Mouse (Mus musculus) midbrain, embryonic 10.5 days (tissue): Measurements from ENCODE around the gene Mdc1. TPM values are rescaled to one million over a fixed set of nuclear protein-coding genes. Genes with fewer than 3 reads are reported as not detected.
A peak's percentile ranks its signal among the peaks of the same experiment; 100 is the strongest.

Source experiments
- DNase-seq: peaks from one replicate; pipeline ENCODE4 v3.0.0-alpha.2; 2017; ENCODE audit warnings: low spot score
- H3K27ac ChIP-seq: fragments of 300-500 bp; sonication (generic); replicated peaks from 2 replicates; pipeline ENCODE4 v1.5.1; 2016; ENCODE audit warnings: mild to moderate bottlenecking
- H3K27me3 ChIP-seq: fragments of 300-500 bp; sonication (generic); 2 replicates; pipeline ENCODE4 v1.6.1; 2016; ENCODE audit warnings: low read depth, mild to moderate bottlenecking; ENCODE audit not compliant: poor library complexity, severe bottlenecking
- H3K36me3 ChIP-seq: fragments of 300-500 bp; sonication (generic); 2 replicates; pipeline ENCODE4 v1.6.1; 2016; ENCODE audit warnings: mild to moderate bottlenecking, moderate library complexity
- H3K4me1 ChIP-seq: fragments of 300-500 bp; sonication (generic); 2 replicates; pipeline ENCODE4 v1.6.1; 2016
- H3K4me3 ChIP-seq: fragments of 300-500 bp; sonication (generic); 2 replicates; pipeline ENCODE4 v1.5.1; 2016; ENCODE audit warnings: mild to moderate bottlenecking, moderate library complexity
- H3K9me3 ChIP-seq: fragments of 300-500 bp; sonication (generic); replicated peaks from 2 replicates; pipeline ENCODE4 v1.6.1; 2016; ENCODE audit warnings: mild to moderate bottlenecking
- WGBS: fragments of 180-500 bp; shearing (Covaris S2); methylation state at CpG from one replicate; pipeline ENCODE4 v1.1.7; 2016; 5-methylcytosine and 5-hydroxymethylcytosine counted together
- polyA plus RNA-seq: library from polyadenylated mRNA; unstranded; fragments of >200 nt; fragmentation: Nextera tagmentation; extraction: Ambion mirVana; gene quantifications from 2 replicates; pipeline ENCODE4 v1.2.1, GENCODE M21; 2016

The Mdc1 gene
- polyA plus RNA-seq, 1 experiment from 2014 or later: 21.1 TPM

DNA sequence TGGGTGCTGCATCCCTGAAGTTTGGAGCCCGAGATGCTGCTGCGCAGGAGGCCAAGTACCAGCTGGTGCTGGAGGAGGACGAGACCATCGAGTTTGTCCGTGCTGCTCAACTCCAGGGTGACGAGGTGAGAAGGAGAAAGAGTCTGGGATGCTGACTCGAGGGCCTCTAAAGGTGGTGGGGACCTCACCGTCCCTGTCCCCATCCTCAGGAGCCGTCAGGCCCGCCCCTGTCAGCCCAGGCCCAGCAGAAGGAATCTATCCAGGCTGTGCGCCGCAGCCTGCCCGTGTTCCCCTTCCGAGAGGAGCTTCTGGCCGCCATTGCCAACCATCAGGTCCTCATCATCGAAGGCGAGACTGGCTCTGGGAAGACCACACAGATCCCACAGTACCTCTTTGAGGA, 41.6 kb downstream of the Mdc1 start:
- DNase-seq: no peak
- peaks cover 68% of the 10 kb centered on the region for H3K36me3 ChIP-seq
- WGBS: 94% methylated on average over 17 of the region's 17 CpGs

DNA sequence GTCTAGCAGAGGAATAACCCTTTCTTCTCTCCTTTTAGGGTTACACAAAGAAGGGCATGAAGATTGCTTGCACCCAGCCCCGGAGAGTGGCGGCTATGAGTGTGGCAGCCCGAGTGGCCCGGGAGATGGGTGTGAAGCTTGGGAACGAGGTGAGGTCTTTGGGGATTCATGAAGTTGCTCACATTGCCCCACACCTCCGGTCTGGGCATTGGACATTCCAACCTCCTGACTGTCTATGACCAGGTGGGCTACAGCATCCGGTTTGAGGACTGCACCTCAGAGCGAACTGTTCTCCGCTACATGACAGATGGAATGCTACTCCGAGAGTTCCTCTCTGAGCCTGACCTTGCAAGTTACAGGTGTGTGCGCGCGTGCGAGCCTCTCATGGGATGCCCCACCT, 42.5 kb downstream of the Mdc1 start:
- Histone ChIP-seq H3K27me3 (no peaks in the 10 kb centered on the region), H3K36me3 (peaks cover 76% of the 10 kb centered on the region), H3K4me3 (no peak overlapping the region), H3K4me1 (peaks cover 15% of the 10 kb centered on the region), H3K27ac (no peak overlapping the region), H3K9me3 (no peaks in the 10 kb centered on the region)
- DNase-seq: no peak
- 95% methylated on average over 14 of the region's 14 CpGs for WGBS

More for the DNA sequence above, 41.6 kb downstream of the Mdc1 start:
- H3K9me3 ChIP-seq: no peaks in the 10 kb centered on the region
- H3K4me3 ChIP-seq: peak overlapping the region; percentile 21; the same call in 1 of the 2 replicates
- H3K27me3 ChIP-seq: no peaks in the 10 kb centered on the region
- H3K4me1 ChIP-seq: peaks cover 15% of the 10 kb centered on the region
- H3K27ac ChIP-seq: no peak overlapping the region

GRCm38 (mm10) chr17:35887725-35888124, 46.4 kb downstream of the Mdc1 start:
- 94% methylated on average over 11 of the region's 17 CpGs for WGBS
- Histone ChIP-seq H3K36me3 (peaks cover 100% of the 10 kb centered on the region), H3K4me3 (no peak overlapping the region), H3K9me3 (no peaks in the 10 kb centered on the region), H3K27ac (no peak overlapping the region), H3K27me3 (no peaks in the 10 kb centered on the region), H3K4me1 (no peaks in the 10 kb centered on the region)
- no peak for DNase-seq

DNA sequence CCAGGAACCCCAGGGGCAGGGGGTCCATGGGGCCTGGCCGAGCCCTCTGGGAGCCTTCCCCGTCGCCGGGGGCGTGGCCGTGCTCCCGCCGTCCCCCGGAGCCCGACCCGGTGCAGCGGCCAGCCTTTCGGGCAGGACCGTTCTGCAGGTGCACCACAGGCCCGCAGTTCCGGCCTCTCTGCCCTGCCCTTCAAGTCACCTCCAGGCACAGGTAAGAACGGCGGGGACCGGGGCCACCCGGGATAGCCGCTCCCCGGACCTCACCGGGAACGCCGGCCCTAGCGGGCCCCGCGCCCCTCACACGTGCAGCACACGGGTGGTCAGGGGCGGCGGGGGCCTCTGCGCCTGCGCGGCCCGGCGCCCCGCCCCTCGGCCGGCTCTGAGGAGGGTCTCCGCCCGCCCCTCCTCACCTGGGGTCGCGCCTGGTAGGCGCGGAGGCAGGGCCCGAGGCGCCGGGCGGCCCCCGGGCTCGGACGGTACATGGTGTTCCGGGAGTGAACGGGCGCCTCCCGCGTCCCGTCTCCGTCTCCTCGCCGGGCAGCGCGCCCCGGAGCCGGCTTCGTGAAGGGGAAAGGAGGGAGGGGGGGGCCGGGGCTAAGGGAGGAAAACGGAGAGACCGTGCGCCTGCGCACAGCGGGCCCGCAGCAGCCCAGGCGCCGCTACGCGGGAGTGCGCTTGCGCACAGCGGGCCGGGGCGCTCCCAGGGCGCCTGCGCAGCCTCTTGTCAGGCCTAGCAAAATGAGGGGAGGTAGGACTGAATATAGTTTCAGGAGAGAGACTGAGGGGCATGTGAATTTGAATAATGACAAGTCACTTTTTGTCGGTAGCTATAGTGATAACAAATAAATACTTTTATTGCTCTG, 55.7 kb downstream of the Mdc1 start, which contains the start of gene 2310061I04Rik:
TSS of gene 2310061I04Rik (minus strand) at position 651 of the 863 bp plus-strand sequence.
- H3K27ac ChIP-seq: peak within 1 kb of the TSS; percentile 98
- no peaks in the 10 kb centered on the region for H3K27me3 ChIP-seq
- H3K4me1 ChIP-seq: peaks cover 28% of the 10 kb centered on the region
- WGBS: under 1% methylated on average over 86 of the region's 86 CpGs
- peaks cover 79% of the 10 kb centered on the region for H3K36me3 ChIP-seq
- H3K4me3 ChIP-seq: peak within 1 kb of the TSS; percentile 83
- DNase-seq: peak; percentile 92
- H3K9me3 ChIP-seq: no peaks in the 10 kb centered on the region

- H3K4me3 ChIP-seq: peak overlapping the region; percentile 83
- peaks cover 79% of the 10 kb centered on the region for H3K36me3 ChIP-seq
- H3K27ac ChIP-seq: peak overlapping the region; percentile 98
- no peaks in the 10 kb centered on the region for H3K27me3 ChIP-seq
- H3K9me3 ChIP-seq: no peaks in the 10 kb centered on the region
- no peak for DNase-seq
- H3K4me1 ChIP-seq: peaks cover 28% of the 10 kb centered on the region
- WGBS: 49% methylated on average over 23 of the region's 23 CpGs
Observed at GRCm38 (mm10) chr17:35897644-35898573, 56.6 kb downstream of the Mdc1 start.

DNA sequence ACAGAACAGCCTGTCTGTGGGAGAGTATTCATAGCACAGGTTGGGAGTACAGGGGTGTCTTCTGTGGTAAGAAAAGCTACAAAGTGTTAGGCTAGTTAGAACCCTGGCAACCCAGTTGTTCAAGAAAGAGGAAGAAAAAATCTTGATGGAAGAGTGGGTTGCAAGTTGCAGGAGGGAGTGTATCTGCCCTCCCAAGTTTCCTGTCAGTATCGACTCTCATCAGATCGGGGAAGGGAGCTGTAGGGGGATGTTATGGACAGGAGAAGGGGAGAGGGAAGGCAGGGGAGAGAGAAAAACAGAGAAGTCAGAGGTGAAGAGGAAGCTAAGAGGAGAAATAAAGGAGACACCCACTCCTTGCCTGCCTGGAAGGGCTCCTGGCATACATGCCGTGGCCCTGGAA, 59.3 kb downstream of the Mdc1 start:
- H3K27me3 ChIP-seq: no peaks in the 10 kb centered on the region
- H3K9me3 ChIP-seq: no peaks in the 10 kb centered on the region
- 95% methylated on average over 3 of the region's 3 CpGs for WGBS
- H3K36me3 ChIP-seq: peaks cover 81% of the 10 kb centered on the region
- no peak overlapping the region for H3K4me3 ChIP-seq
- H3K27ac ChIP-seq: no peak overlapping the region
- peaks cover 25% of the 10 kb centered on the region for H3K4me1 ChIP-seq
- no peak for DNase-seq

- peaks cover 97% of the 10 kb centered on the region for H3K36me3 ChIP-seq
Observed at GRCm38 (mm10) chr17:35903343-35903991, 62.2 kb downstream of the Mdc1 start.

DNA sequence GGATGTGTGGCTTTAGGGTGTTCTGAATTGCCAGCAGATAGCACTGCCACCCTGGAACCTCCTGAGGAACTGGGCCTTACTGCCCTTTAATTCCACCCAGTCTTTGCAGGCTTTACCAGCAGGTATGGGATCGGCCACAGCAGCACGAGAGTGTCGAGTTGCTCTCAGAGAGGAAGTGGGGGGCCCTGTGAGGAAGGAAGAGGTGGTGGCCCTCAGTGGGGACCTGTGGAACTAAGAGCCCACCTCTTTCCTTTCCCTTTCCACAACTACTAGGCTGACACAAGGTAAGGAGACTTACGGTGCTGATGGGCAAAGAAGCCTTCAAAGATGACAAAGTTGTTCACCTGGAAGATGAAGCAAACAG, 62.7 kb downstream of the Mdc1 start:
- Histone ChIP-seq H3K27me3 (no peaks in the 10 kb centered on the region), H3K4me1 (peaks cover 12% of the 10 kb centered on the region), H3K36me3 (peaks cover 99% of the 10 kb centered on the region), H3K9me3 (no peaks in the 10 kb centered on the region), H3K27ac (no peak overlapping the region), H3K4me3 (no peak overlapping the region)
- no peak for DNase-seq
- 97% methylated on average over 4 of the region's 4 CpGs for WGBS

More at GRCm38 (mm10) chr17:35903343-35903991, 62.2 kb downstream of the Mdc1 start:
- DNase-seq: no peak
- Histone ChIP-seq H3K4me3 (no peak overlapping the region), H3K4me1 (peaks cover 7% of the 10 kb centered on the region), H3K9me3 (no peaks in the 10 kb centered on the region), H3K27me3 (no peaks in the 10 kb centered on the region), H3K27ac (no peak overlapping the region)
- WGBS: 96% methylated on average over 9 of the region's 9 CpGs

DNA sequence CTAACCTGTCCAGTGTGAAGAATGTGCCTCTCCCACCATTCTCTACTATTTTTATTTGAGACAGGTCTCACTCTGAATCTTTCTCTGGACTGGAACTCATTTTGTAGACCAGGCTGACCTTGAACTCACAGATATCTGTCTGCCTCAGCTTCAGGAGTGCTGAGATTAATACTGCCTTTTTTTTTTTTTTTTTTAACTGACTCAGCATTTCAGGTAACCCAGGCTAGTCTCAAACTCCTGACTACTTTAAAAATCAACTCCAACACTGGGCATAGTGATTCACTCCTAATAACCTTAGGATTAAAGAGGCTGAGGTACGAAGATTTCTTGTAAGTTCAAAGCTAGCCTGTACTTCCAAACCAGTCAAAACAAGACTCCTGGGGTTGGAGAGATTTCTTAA, 64.3 kb downstream of the Mdc1 start:
- Histone ChIP-seq H3K27ac (no peak overlapping the region), H3K36me3 (peaks cover 84% of the 10 kb centered on the region), H3K9me3 (no peaks in the 10 kb centered on the region), H3K4me3 (no peak overlapping the region), H3K4me1 (peaks cover 22% of the 10 kb centered on the region), H3K27me3 (no peaks in the 10 kb centered on the region)
- DNase-seq: no peak
- 96% methylated on average over 1 of the region's 1 CpGs for WGBS

DNA sequence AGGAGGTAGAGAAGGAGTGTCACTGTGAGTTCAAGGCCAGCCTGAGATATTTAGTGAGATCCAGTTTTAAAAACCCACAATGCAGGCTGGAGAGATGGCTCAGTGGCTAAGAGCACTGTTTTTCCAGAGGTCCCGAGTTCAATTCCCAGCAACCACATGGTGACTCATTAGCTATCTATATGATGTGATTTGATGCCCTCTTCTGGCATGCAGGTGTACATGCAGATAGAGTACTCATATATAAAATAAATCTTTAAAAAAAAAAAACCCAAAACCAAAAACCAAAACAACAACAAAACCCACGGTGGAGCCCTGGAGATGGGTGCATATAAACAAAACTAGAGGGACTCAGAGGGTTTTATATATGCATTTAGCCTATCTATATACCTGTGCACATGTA, 66.3 kb downstream of the Mdc1 start:
- no peaks in the 10 kb centered on the region for H3K27me3 ChIP-seq
- DNase-seq: no peak
- H3K36me3 ChIP-seq: peaks cover 84% of the 10 kb centered on the region
- no peaks in the 10 kb centered on the region for H3K9me3 ChIP-seq
- H3K4me1 ChIP-seq: peaks cover 22% of the 10 kb centered on the region
- WGBS: 87% methylated on average over 2 of the region's 2 CpGs
- no peak overlapping the region for H3K27ac ChIP-seq
- peak overlapping the region; percentile 85; the same call in 1 of the 2 replicates for H3K4me3 ChIP-seq
